Mouse (Mus musculus) forebrain, embryonic 10.5 days (tissue): ENCODE measurements around the gene Gabrg3. TPM values are rescaled to one million over a fixed set of nuclear protein-coding genes. Genes with fewer than 3 reads are reported as not detected.

Experiments
- DNase-seq: peaks from one replicate; pipeline ENCODE4 v3.0.0-alpha.2; 2017; ENCODE audit warnings: low spot score; ENCODE audit errors: extremely low spot score
- H3K27ac ChIP-seq: fragments of 300-500 bp; sonication (generic); 2 replicates; pipeline ENCODE4 v1.5.1; 2016; ENCODE audit warnings: mild to moderate bottlenecking
- H3K27me3 ChIP-seq: fragments of 300-500 bp; sonication (generic); 2 replicates; pipeline ENCODE4 v1.6.1; 2016; ENCODE audit warnings: mild to moderate bottlenecking; ENCODE audit not compliant: poor library complexity, severe bottlenecking
- H3K36me3 ChIP-seq: fragments of 300-500 bp; sonication (generic); replicated peaks from 2 replicates; pipeline ENCODE4 v1.6.1; 2016; ENCODE audit warnings: mild to moderate bottlenecking, moderate library complexity
- H3K4me1 ChIP-seq: fragments of 300-500 bp; sonication (generic); 2 replicates; pipeline ENCODE4 v1.6.1; 2016
- H3K4me3 ChIP-seq: fragments of 300-500 bp; sonication (generic); 2 replicates; pipeline ENCODE4 v1.5.1; 2016; ENCODE audit warnings: mild to moderate bottlenecking, moderate library complexity
- H3K9me3 ChIP-seq: fragments of 300-500 bp; sonication (generic); 2 replicates; pipeline ENCODE4 v1.6.1; 2016; ENCODE audit warnings: mild to moderate bottlenecking, moderate library complexity
- WGBS: fragments of 180-500 bp; shearing (Covaris S2); methylation state at CpG from one replicate; pipeline ENCODE4 v1.1.7; 2016; 5-methylcytosine and 5-hydroxymethylcytosine counted together
- polyA plus RNA-seq: library from polyadenylated mRNA; unstranded; fragments of >200 nt; fragmentation: Nextera tagmentation; extraction: Ambion mirVana; gene quantifications from 2 replicates; pipeline ENCODE4 v1.2.1, GENCODE M21; 2016

Gabrg3 gene
- polyA plus RNA-seq, 1 experiment from 2014 or later: 0.24 TPM

DNA sequence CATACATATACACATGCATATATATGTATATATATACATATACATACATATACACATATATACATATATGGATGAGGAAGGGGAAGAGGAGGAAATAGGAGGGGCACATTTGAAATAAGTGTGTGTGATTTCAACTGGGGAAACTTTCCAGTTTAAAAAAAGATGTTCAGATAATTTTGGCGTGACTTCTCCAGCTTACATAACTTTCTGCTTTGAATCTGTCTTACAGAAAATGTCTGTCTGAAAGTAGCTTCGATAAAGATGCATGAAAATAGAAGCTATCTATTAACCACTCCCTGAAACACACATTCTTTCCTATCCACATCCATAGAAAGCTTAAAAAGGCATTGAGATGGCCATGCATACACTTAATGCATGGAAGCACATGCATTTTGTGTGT lies 445.4 kb downstream of the Gabrg3 start:
- Histone ChIP-seq H3K27me3 (no peaks in the 10 kb centered on the region), H3K4me3 (no peak overlapping the region), H3K36me3 (no peaks in the 10 kb centered on the region), H3K9me3 (no peaks in the 10 kb centered on the region), H3K4me1 (no peaks in the 10 kb centered on the region), H3K27ac (no peak overlapping the region)
- DNase-seq: no peak
- 80% methylated on average over 2 of the region's 2 CpGs for WGBS

DNA sequence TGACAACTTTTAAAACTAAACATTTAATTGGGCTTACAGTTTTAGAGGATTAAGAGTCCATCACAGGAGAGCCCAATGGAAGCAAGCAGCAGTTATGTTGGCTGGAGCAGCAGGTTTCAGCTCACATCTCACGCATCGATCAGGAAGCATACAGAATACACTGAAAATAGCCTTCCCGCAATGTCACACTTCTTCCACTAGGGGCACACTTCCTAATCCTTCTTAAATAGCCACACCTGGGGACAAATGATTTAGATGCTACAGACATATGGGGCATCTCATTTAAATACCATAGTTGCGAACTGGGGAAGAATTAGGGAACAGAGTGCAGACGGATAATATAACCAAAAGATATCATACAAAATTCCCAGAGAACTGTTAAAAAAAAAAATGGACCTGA lies 449.0 kb downstream of the Gabrg3 start:
- H3K36me3 ChIP-seq: no peaks in the 10 kb centered on the region
- DNase-seq: no peak
- H3K27me3 ChIP-seq: no peaks in the 10 kb centered on the region
- H3K4me3 ChIP-seq: no peak overlapping the region
- no peak overlapping the region for H3K27ac ChIP-seq
- H3K4me1 ChIP-seq: no peaks in the 10 kb centered on the region
- no peaks in the 10 kb centered on the region for H3K9me3 ChIP-seq
- 76% methylated on average over 5 of the region's 5 CpGs for WGBS

DNA sequence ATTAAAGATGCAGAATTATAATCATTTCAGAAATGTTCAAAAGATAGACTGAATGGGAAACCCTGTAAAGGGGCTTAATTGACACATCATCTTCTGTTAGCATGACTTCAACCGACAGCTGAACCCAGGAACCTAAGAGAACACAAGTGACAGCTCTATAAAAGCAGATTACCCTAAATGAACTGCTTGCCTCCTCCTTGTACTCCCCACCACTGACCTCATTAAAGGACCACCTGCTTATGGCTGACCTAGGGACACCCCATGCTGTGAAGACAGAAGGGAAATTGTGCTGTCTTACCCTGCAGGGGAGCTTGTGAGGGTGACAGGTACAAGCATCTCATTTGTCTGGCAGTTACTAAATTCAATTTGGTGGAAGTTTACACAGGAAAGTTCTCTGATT lies 467.5 kb downstream of the Gabrg3 start:
- no peaks in the 10 kb centered on the region for H3K9me3 ChIP-seq
- H3K27ac ChIP-seq: no peak overlapping the region
- no peaks in the 10 kb centered on the region for H3K27me3 ChIP-seq
- no peaks in the 10 kb centered on the region for H3K4me1 ChIP-seq
- H3K4me3 ChIP-seq: no peak overlapping the region
- no peaks in the 10 kb centered on the region for H3K36me3 ChIP-seq
- 62% methylated on average over 1 of the region's 1 CpGs for WGBS
- DNase-seq: no peak

DNA sequence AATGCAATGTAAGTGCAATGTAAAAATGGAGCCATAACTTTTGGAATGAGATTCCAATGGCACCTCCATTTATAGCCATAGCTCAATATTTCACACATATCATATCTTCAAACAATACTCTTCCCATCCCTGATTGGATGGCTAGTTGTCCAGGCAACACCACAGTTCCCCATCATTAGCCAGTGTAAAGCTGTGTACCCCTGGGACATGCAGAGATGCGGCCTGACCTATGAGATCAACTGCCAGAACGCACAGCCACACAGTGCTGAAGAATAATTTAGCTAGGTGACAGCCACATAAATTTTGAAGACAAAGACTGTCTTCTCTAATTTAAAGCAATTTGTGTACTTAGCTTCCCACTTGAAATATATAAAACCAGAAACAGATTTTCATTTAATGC lies 472.1 kb downstream of the Gabrg3 start:
- DNase-seq: no peak
- H3K27me3 ChIP-seq: no peaks in the 10 kb centered on the region
- WGBS: 91% methylated on average over 2 of the region's 2 CpGs

DNA sequence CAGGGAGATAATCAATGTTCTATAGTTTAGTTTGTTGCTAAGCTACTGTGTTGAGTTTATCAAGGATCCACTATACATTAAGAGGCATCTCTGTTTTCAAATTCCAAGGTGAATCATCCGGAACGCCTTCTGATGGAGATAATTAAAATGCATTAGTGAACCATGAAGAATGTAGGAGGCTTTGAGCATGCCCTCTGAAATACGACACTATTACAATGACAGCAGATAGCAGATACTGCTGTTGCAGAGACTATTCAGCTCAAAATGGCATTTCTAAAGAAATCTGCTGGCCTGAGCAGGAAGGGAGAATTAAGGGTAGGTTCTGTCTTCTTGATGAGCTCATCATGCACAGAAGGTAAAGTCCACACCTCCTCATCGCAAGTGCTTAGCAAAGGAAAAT lies 487.2 kb downstream of the Gabrg3 start:
- no peak for DNase-seq
- H3K27me3 ChIP-seq: no peaks in the 10 kb centered on the region
- no peaks in the 10 kb centered on the region for H3K9me3 ChIP-seq
- 62% methylated on average over 4 of the region's 4 CpGs for WGBS
- no peaks in the 10 kb centered on the region for H3K36me3 ChIP-seq
- no peak overlapping the region for H3K27ac ChIP-seq
- H3K4me3 ChIP-seq: no peak overlapping the region
- H3K4me1 ChIP-seq: no peaks in the 10 kb centered on the region

More for the DNA sequence above, 472.1 kb downstream of the Gabrg3 start:
- Histone ChIP-seq H3K27ac (no peak overlapping the region), H3K4me3 (no peak overlapping the region), H3K9me3 (no peaks in the 10 kb centered on the region), H3K4me1 (no peaks in the 10 kb centered on the region), H3K36me3 (no peaks in the 10 kb centered on the region)

DNA sequence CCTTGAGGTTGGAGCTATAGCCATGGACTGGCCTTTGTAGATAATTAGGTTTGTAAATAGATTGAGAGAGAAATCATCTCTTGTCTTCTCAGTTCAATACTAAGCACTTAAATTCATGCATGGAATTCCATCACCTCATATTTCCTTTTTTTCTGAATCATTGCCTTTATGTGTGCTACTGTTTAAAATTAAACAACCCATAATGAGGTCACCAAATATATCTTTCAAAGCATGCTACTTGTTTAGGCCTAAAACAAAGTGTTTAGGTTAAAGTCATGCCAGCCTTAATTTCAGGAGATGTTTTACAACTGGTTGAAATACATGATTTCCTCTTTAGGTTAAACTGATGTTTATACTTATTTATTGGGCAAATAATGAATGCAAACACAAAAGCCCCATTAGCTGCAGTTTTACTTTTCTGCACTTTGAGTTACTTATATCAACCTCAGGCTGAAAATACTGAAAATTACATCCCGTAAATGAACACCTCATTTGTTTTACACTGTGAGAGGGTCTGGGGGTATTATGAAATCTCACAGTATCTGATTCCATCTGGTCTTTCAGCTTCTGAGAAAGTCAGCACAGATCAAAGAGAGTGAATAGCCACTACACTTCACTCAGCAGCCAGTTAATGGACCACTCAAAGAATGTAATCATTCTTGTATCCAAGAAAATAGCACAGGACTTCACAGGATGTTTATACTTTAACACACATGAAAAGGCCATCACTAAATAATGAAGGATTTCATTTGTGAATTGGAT lies 519.5 kb downstream of the Gabrg3 start:
- Histone ChIP-seq H3K9me3 (0 out of 2 replicates have a peak, but pooled peaks cover 5% of the 10 kb centered on the region), H3K36me3 (no peaks in the 10 kb centered on the region), H3K4me1 (no peaks in the 10 kb centered on the region), H3K27ac (no peak overlapping the region), H3K4me3 (no peak overlapping the region), H3K27me3 (no peaks in the 10 kb centered on the region)
- no peak for DNase-seq
- 88% methylated on average over 1 of the region's 1 CpGs for WGBS

DNA sequence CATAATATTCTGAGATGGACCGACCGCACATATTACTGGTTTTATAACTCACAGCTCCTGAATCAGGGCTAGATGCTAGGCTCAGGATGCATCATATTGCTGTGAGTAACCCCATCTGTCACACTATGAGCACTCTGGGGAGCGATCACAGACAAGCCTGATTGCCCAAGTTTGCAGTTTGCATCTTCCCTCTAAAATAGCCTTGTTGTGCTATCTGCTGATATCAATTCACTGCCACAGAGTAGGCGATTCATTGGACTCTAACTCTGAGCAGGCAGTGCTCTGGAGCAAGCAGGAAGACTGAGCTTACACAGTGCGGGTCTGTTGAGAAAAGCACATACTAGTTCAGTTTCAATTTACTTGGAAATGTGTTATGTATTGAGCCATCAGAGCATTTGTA lies 543.4 kb downstream of the Gabrg3 start:
- WGBS: 93% methylated on average over 5 of the region's 5 CpGs

DNA sequence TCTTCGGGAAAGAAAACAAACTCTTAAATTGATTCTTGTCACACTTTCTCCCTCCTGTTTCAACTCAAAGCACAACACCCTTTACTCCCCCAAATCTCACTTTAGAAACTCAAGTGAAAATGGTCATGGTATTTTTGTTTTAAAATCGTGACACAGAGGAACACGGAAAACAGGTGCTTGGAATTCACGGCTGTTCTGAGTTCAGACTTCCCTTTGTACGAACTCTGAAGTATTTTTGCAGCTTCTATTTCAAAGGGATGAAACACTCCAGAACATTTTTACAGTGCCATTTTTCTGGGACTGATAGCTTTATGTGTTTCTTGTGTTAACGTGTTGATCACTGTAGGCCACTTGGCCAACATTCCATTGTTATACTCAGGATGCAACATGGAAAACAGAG lies 561.5 kb downstream of the Gabrg3 start:
- DNase-seq: no peak
- no peaks in the 10 kb centered on the region for H3K9me3 ChIP-seq
- no peak overlapping the region for H3K27ac ChIP-seq
- no peaks in the 10 kb centered on the region for H3K4me1 ChIP-seq
- WGBS: 91% methylated on average over 6 of the region's 6 CpGs
- H3K36me3 ChIP-seq: no peaks in the 10 kb centered on the region
- H3K4me3 ChIP-seq: no peak overlapping the region
- no peaks in the 10 kb centered on the region for H3K27me3 ChIP-seq

More for the DNA sequence above, 543.4 kb downstream of the Gabrg3 start:
- Histone ChIP-seq H3K27me3 (no peaks in the 10 kb centered on the region), H3K9me3 (no peaks in the 10 kb centered on the region), H3K4me3 (no peak overlapping the region), H3K27ac (no peak overlapping the region), H3K4me1 (no peaks in the 10 kb centered on the region), H3K36me3 (no peaks in the 10 kb centered on the region)
- DNase-seq: no peak

DNA sequence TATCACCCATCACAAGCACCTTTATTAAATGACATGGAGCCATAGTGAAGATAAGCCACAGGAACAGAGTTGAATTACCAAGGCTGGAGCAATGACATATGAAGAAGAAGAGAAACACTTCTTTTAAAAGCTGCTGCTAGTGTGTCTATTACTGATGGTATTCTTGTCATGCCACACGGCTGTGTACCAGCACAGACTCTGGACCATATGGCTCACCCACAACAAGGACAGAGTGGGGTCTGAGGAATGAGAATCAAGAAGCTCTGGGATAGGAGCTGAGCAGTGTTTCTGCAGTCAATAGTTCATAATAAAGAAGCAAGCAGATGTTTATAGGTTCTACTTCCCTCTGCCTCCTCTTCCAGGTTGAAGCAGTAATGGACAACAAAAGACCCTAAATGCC lies 585.1 kb downstream of the Gabrg3 start:
- Histone ChIP-seq H3K27me3 (no peaks in the 10 kb centered on the region), H3K36me3 (no peaks in the 10 kb centered on the region), H3K9me3 (no peaks in the 10 kb centered on the region), H3K4me3 (no peak overlapping the region), H3K4me1 (no peaks in the 10 kb centered on the region), H3K27ac (no peak overlapping the region)
- 94% methylated on average over 1 of the region's 1 CpGs for WGBS
- no peak for DNase-seq

DNA sequence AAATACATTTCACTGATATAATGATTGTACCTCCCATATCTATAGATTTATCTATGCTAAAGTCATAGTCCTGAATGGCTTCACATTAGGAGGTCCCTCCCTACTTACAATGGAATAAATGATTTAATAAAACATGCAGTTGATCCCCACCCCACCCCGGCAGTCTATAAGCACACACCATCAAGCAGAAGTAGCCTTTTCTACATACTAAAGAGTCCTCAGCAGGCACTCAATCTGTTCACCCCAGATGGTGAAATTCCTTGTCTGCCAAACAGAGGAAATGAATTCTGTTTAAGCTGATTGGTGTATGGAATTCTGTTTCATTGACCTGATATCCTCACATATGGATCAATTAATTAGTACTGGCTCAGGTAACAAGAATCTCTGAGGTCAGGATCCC lies 607.9 kb downstream of the Gabrg3 start:
- Histone ChIP-seq H3K4me3 (no peak overlapping the region), H3K27me3 (no peaks in the 10 kb centered on the region), H3K9me3 (no peaks in the 10 kb centered on the region), H3K4me1 (no peaks in the 10 kb centered on the region), H3K27ac (no peak overlapping the region), H3K36me3 (no peaks in the 10 kb centered on the region)
- 83% methylated on average over 1 of the region's 1 CpGs for WGBS
- DNase-seq: no peak

DNA sequence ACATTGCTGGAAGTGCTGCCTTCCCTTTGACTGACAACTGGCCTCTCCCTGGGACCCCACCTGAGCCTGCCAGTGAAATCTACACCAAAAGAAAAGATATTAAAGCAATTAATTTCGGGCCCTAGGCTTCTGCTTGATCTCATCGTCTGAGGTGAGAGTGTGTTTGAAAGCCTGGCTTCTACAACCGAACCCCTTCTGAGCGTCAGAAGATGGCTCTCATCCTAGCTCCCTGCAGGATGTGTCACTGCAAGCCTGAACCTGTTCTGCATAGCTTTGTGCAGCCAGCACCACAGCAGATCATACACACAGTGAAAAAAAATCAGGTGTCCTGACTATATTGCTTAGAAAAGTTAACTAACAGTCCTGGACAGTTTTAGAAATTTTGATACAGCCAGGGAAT lies 618.8 kb downstream of the Gabrg3 start:
- Histone ChIP-seq H3K27me3 (no peaks in the 10 kb centered on the region), H3K4me3 (no peak overlapping the region), H3K27ac (no peak overlapping the region), H3K36me3 (no peaks in the 10 kb centered on the region), H3K4me1 (peaks cover 17% of the 10 kb centered on the region), H3K9me3 (no peaks in the 10 kb centered on the region)
- DNase-seq: no peak
- WGBS: 71% methylated on average over 4 of the region's 4 CpGs

DNA sequence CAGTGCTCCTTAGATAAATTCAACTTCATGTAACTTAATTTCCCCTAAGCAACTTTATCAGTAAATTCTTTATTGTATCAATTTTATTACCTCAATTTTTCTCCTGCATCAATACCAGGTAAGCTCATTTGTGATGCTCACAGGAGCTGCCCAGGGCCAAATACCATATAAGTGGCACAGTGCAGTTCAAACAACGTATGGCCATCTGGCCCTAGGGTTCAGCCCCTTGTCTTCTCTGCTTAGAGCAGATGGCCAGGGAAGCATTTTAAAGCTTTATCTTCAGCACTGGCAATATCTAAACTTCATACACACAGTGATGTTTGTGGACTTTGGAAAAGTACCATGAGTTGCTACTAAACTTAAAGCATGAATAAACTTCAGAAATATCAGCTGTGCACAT lies 619.2 kb downstream of the Gabrg3 start:
- Histone ChIP-seq H3K27ac (no peak overlapping the region), H3K4me1 (peaks cover 17% of the 10 kb centered on the region)
- no peak for DNase-seq

DNA sequence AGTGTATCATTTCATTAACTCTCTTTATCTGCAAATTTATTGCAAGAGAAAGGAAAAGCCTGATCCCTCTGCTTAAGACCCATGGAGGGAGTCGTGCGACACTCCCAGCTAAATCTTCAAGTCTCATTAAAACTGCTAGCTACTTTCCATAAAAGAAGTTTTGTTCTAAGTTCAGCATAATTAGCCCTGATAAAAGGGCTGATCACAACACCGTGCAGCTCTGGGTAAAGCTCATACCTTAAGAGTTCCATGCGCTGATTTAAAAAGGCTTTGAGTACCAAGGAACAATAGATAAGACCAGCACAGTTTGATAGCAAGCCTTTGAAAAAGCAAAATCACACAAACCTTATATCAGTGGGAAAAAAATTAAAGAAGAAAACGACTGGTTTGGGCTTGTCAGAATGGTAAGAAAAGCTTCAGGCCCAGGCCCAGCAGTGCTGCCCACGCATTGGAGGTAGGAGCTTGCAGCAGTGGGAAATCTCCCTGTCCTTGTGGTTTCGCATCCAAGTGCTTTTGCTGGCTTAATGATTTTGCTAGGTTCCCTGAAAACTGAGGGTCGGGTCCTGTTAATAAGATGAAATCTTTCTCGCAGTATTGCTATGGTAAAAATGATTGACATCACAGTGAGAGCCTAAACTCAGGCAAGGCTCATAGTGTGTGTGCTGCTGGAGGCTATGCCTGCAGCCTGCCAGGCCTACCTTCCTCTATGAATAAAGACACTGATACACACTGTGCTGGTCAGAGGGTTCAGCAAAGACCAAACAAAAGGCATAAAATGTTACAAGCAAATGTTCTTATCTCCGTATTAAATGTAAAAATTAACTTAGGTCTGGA lies 621.2 kb downstream of the Gabrg3 start:
- DNase-seq: peak; percentile 17
- peaks cover 17% of the 10 kb centered on the region for H3K4me1 ChIP-seq
- no peaks in the 10 kb centered on the region for H3K9me3 ChIP-seq
- 0 out of 2 replicates have a peak overlapping the region, but pooled peaks have one; percentile 17 for H3K27ac ChIP-seq
- H3K36me3 ChIP-seq: no peaks in the 10 kb centered on the region
- no peaks in the 10 kb centered on the region for H3K27me3 ChIP-seq
- 31% methylated on average over 10 of the region's 10 CpGs for WGBS
- no peak overlapping the region for H3K4me3 ChIP-seq

More for the DNA sequence above, 619.2 kb downstream of the Gabrg3 start:
- 86% methylated on average over 1 of the region's 1 CpGs for WGBS
- H3K4me3 ChIP-seq: no peak overlapping the region
- H3K27me3 ChIP-seq: no peaks in the 10 kb centered on the region
- no peaks in the 10 kb centered on the region for H3K9me3 ChIP-seq
- H3K36me3 ChIP-seq: no peaks in the 10 kb centered on the region
